Mouse (Mus musculus) testis, adult 2 months (tissue): Measurements from ENCODE around the gene Mfsd8. TPM values are rescaled to one million over a fixed set of nuclear protein-coding genes. Genes with fewer than 3 reads are reported as not detected.
"Not testable (repeated sequence)": the region's sequence is repeated elsewhere in the genome, so short reads cannot be mapped to it uniquely, and the experiment has no call there.

Source experiments
- H3K27ac ChIP-seq: fragments of 200-500 bp; 2 replicates; pipeline ENCODE4 v1.5.1; 2012; ENCODE audit warnings: low read depth, low read length; ENCODE audit not compliant: control insufficient read depth, insufficient read depth
- H3K27me3 ChIP-seq: fragments of 200-500 bp; 2 replicates; pipeline ENCODE4 v1.6.1; 2012; ENCODE audit warnings: mild to moderate bottlenecking, low read length, moderate library complexity; ENCODE audit not compliant: control insufficient read depth, insufficient read depth
- H3K36me3 ChIP-seq: fragments of 200-500 bp; 2 replicates; pipeline ENCODE4 v1.6.1; 2012; ENCODE audit warnings: mild to moderate bottlenecking, low read length; ENCODE audit not compliant: control insufficient read depth, insufficient read depth
- H3K4me1 ChIP-seq: fragments of 200-500 bp; 2 replicates; pipeline ENCODE4 v1.6.1; 2012; ENCODE audit warnings: low read length; ENCODE audit not compliant: control insufficient read depth, insufficient read depth
- H3K4me3 ChIP-seq: fragments of 200-500 bp; 2 replicates; pipeline ENCODE4 v1.5.1; 2012; ENCODE audit warnings: low read depth, mild to moderate bottlenecking, low read length, moderate library complexity, mixed read lengths; ENCODE audit not compliant: control insufficient read depth
- CTCF ChIP-seq: fragments of 200-500 bp; IDR thresholded peaks from 2 replicates; pipeline ENCODE4 v1.5.1; 2012; ENCODE audit warnings: low read depth, mild to moderate bottlenecking, inconsistent platforms, low read length, moderate library complexity; ENCODE audit not compliant: control insufficient read depth, insufficient read depth, insufficient replicate concordance
- POLR2A ChIP-seq: fragments of 200-500 bp; IDR thresholded peaks from 2 replicates; pipeline ENCODE4 v1.6.1; 2012; ENCODE audit warnings: low read depth, mild to moderate bottlenecking, inconsistent platforms, low read length, moderate library complexity; ENCODE audit not compliant: control insufficient read depth
- polyA plus RNA-seq: library from polyadenylated mRNA; depleted of rRNA; stranded (reverse); fragments of >200 nt; gene quantifications from 2 replicates; pipeline ENCODE4 v1.2.3, GENCODE M21; 2012; rRNA removed

The Mfsd8 gene
- polyA plus RNA-seq, result 1.6 and 1.9 TPM in 2 replicates

DNA sequence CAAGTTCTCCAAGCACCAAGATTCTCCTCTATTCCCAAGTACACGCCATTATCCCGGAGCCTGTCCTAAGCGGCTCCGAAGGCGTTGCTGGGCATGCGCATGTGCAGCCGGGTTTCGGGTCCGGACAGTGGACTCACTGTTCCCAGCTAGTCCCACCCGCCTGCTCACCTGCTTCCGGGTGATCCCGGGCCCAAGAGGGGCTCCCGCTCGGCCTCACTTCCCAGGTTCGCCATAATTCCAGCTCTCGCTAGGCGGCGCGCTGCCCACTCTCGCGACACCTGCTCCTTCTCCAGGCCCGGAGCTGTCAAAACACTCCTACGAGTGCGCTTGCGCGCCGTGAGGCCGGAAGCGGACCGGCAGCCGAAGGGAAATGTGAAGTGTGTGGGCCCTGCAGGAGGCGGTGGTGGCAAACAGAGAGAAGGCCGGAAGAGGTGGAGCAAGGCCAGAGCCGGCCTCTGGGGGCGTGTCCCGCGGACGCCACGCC lies at the start of gene Mfsd8:
Gene Mfsd8 (minus strand): TSS at position 414 of the 484 bp plus-strand sequence.
- not testable (repeated sequence) for H3K4me1 ChIP-seq, H3K27me3 ChIP-seq, H3K36me3 ChIP-seq
- peak within 1 kb of the TSS; percentile 71 for H3K4me3 ChIP-seq
- H3K27ac ChIP-seq, result peak within 1 kb of the TSS; percentile 83
- peak; percentile 22; the same call in 1 of the 2 replicates for TF ChIP-seq CTCF
- TF ChIP-seq POLR2A, result peak; percentile 63; the same call in 1 of the 2 replicates

DNA sequence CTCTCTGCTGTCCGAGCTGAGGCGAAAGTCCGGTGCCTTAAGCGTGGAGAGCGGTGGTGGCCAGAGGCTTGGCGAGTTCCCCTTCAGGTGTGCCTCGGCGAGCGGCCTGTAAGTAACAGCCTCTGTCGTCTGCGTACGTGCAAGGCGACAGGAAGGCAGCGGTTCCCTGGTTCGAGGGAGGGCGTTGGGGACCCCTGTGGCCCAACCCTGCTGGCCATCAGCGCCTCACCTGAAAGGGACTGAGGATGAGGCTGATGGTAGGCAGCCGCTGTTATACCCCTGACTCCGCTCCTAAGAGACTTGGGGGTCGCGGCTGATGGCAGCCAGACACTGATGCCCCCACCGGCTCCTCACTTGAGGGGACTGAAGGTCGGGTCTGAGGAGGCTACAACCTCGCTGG lies 47.6 kb upstream of the Mfsd8 start:
- not testable (repeated sequence) for H3K4me1 ChIP-seq, H3K27me3 ChIP-seq, H3K36me3 ChIP-seq
- peak overlapping the region; percentile 62 for H3K4me3 ChIP-seq
- H3K27ac ChIP-seq, result peak overlapping the region; percentile 45; the same call in 1 of the 2 replicates

DNA sequence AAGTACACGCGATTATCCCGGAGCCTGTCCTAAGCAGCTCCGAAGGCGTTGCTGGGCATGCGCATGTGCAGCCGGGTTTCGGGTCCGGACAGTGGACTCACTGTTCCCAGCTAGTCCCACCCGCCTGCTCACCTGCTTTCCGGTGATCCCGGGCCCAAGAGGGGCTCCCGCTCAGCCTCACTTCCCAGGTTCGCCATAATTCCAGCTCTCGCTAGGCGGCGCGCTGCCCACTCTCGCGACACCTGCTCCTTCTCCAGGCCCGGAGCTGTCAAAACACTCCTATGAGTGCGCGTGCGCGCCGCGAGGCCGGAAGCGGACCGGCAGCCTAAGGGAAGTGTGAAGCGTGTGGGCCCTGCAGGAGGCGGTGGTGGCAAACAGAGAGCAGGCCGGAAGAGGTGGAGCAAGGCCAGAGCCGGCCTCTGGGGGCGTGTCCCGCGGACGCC lies 47.2 kb upstream of the Mfsd8 start:
- peak overlapping the region; percentile 71; the same call in 1 of the 2 replicates for H3K27ac ChIP-seq
- peak; percentile 28 for TF ChIP-seq CTCF
- TF ChIP-seq POLR2A, result peak; percentile 36; the same call in 1 of the 2 replicates

DNA sequence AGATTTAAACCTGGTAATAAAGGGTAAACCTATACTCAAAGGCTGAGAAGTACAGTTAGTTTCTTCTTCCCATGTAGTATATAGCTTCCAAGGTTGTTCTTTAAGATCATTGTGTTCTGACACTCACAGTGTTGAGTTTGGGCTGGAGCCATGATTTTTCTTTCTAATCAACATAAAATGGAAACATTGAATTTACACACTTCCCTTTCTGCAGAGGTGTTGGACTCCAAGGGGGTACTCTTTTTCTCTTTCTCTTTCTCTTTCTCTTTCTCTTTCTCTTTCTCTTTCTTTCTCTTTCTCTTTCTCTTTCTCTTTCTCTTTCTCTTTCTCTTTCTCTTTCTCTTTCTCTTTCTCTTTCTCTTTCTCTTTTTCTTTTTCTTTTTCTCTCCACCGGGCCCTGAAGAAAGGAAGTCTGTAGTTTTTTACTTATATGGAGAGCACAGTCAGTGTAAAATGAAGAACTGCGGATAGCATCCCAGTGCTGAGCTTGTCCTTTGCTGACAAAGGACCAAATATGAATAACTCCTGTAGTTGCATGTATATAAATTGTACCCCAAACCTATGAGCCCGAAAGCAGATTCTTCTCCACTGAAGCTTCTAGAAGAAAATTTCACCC lies 6.5 kb upstream of the Mfsd8 start:
- not testable (repeated sequence) for H3K36me3 ChIP-seq, H3K27ac ChIP-seq, H3K4me1 ChIP-seq, H3K27me3 ChIP-seq
- H3K4me3 ChIP-seq, result peak overlapping the region; percentile 58; the same call in 1 of the 2 replicates

More for the DNA sequence above, 47.2 kb upstream of the Mfsd8 start:
- H3K36me3 ChIP-seq, H3K4me1 ChIP-seq, H3K27me3 ChIP-seq: not testable (repeated sequence)
- H3K4me3 ChIP-seq, result peak overlapping the region; percentile 62

DNA sequence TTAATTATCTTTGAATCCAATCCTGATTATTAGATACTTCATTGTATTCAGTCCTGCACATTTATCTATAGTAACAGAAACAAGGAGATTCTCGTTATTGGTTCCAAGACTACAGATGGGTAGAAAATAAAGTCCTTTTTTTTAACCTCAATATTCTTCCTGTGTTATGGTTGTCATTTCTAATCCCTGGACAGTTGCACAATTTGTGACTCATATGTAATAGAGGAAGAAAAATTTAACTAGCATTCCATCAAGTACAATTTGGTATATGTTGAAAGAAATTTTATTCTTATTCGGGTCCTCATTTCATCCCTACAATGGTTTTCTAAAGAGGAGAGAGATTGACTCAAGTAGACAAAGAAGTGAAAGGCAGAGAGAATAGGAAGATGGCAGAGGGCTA lies 1.2 kb upstream of the Mfsd8 start:
- H3K4me3 ChIP-seq, H3K4me1 ChIP-seq, H3K27me3 ChIP-seq, H3K36me3 ChIP-seq, H3K27ac ChIP-seq: not testable (repeated sequence)

DNA sequence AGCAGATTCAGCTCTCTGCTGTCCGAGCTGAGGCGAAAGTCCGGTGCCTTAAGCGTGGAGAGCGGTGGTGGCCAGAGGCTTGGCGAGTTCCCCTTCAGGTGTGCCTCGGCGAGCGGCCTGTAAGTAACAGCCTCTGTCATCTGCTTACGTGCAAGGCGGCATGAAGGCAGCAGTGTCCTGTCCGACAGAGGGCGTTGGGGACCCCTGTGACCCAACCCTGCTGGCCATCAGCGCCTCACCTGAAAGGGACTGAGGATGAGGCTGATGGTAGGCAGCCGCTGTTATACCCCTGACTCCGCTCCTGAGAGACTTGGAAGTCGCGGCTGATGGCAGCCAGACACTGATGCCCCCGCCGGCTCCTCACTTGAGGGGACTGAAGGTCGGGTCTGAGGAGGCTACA lies 332 bp upstream of the Mfsd8 start:
- H3K4me1 ChIP-seq, H3K36me3 ChIP-seq, H3K27me3 ChIP-seq: not testable (repeated sequence)
- Histone ChIP-seq H3K27ac (peak overlapping the region; percentile 54), H3K4me3 (peak overlapping the region; percentile 71)

DNA sequence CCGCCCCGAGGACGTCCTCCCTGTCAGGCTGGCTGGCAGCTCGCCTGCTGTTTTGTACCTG lies 101 bp upstream of the Mfsd8 start, which contains the start of gene Abhd18:
Gene Abhd18 (plus strand): TSS at position 14 of the 61 bp plus-strand sequence.
- H3K27ac ChIP-seq, result peak within 1 kb of the TSS; percentile 83

DNA sequence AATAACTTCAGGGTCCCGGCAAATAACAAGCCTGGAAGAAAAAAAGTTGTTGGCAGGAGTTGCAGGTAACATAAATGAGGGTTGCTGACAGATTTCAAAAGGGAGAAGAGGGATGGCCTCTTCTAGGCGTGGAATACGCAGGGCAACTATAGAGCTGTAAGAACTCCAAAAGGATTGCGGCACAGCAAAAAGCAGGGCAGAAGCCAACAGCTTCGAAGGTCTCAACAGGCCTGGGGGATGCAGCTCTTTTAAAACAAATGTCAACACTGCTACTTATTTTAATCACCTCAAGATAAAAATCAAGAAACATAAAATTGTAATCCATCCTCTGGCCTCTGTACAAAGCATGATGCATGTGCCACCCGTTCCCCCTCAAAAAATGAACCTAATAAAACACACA lies 1.2 kb downstream of the Mfsd8 start:
- H3K27me3 ChIP-seq, H3K4me3 ChIP-seq, H3K36me3 ChIP-seq, H3K4me1 ChIP-seq, H3K27ac ChIP-seq: not testable (repeated sequence)

More for the DNA sequence above, 101 bp upstream of the Mfsd8 start, which contains the start of gene Abhd18:
- not testable (repeated sequence) for H3K27me3 ChIP-seq, H3K36me3 ChIP-seq, H3K4me1 ChIP-seq
- H3K4me3 ChIP-seq, result peak within 1 kb of the TSS; percentile 71

DNA sequence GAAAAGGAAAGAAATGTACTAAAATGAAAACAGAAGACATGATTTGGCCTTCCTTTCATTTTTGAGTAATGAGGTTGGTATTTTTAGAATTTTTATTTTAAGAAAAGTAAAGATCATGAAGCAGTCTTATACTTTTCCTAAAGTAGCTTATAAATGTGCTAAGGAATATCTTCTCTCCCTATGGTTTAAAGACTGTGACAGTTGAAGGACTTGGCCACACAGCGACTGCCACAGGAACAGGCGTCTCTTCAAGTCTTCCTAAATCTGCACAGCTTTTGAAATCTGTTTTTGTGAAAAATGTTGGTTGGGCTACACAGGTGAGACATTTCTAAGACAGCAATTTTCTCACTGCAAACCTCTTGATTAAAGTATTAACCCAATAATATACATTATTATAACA lies 33.4 kb downstream of the Mfsd8 start:
- no peak for TF ChIP-seq POLR2A
- no peak for TF ChIP-seq CTCF

More for the DNA sequence above, 33.4 kb downstream of the Mfsd8 start:
- H3K27me3 ChIP-seq, result no peaks in the 10 kb centered on the region
- peaks cover 6% of the 10 kb centered on the region for H3K36me3 ChIP-seq
- H3K4me1 ChIP-seq, result no peaks in the 10 kb centered on the region
- no peak overlapping the region for H3K4me3 ChIP-seq
- no peak overlapping the region for H3K27ac ChIP-seq
